Mouse (Mus musculus) C2C12 (cell line): ENCODE measurements around the gene Brd1. TPM values are rescaled to one million over a fixed set of nuclear protein-coding genes. Genes with fewer than 3 reads are reported as not detected.

Experiments used
- H3K27me3 ChIP-seq: one replicate; pipeline ENCODE4 v1.6.1; 2011; ENCODE audit not compliant: control insufficient read depth, insufficient read depth, insufficient read length
- H3K36me3 ChIP-seq: one replicate; pipeline ENCODE4 v1.6.1; 2011; ENCODE audit not compliant: control insufficient read depth, insufficient read depth
- H3K4me3 ChIP-seq: one replicate; pipeline ENCODE4 v1.5.1; 2011; ENCODE audit warnings: mild to moderate bottlenecking, control low read depth; ENCODE audit not compliant: poor library complexity, insufficient read depth, severe bottlenecking
- H3K79me2 ChIP-seq: one replicate; pipeline ENCODE4 v1.6.1; 2011; ENCODE audit not compliant: control insufficient read depth, insufficient read depth
- H3K79me3 ChIP-seq: one replicate; pipeline ENCODE4 v1.6.1; 2011; ENCODE audit warnings: low read depth, control low read depth
- H3ac ChIP-seq: one replicate; pipeline ENCODE3; 2011; ENCODE audit warnings: low read depth; ENCODE audit not compliant: control insufficient read depth, insufficient read length
- CEBPB ChIP-seq: IDR thresholded peaks from one replicate; pipeline ENCODE4 v1.6.1; 2011; ENCODE audit warnings: low read depth, mild to moderate bottlenecking, control low read depth, moderate library complexity
- CTCF ChIP-seq: IDR thresholded peaks from one replicate; pipeline ENCODE4 v1.5.1; 2011; ENCODE audit not compliant: control insufficient read depth, insufficient read depth, insufficient read length
- FOSL1 ChIP-seq: IDR thresholded peaks from one replicate; pipeline ENCODE4 v1.8.0; 2011; ENCODE audit warnings: mild to moderate bottlenecking, low read length; ENCODE audit not compliant: poor library complexity, insufficient read depth, severe bottlenecking
- MAX ChIP-seq: IDR thresholded peaks from one replicate; pipeline ENCODE4 v1.6.1; 2011; ENCODE audit warnings: mild to moderate bottlenecking, control low read depth
- MYOD1 ChIP-seq: IDR thresholded peaks from one replicate; pipeline ENCODE4 v1.6.1; 2011; ENCODE audit warnings: low read depth; ENCODE audit not compliant: control insufficient read depth, insufficient read length
- MYOG ChIP-seq: IDR thresholded peaks from one replicate; pipeline ENCODE4 v1.6.1; 2011; ENCODE audit not compliant: control insufficient read depth, insufficient read length; ENCODE audit errors: extremely low read depth
- USF1 ChIP-seq: IDR thresholded peaks from one replicate; pipeline ENCODE4 v1.6.1; 2011; ENCODE audit warnings: low read depth, mild to moderate bottlenecking, control low read depth, moderate library complexity
- polyA plus RNA-seq: library from polyadenylated mRNA; unstranded; fragments of >200 nt; fragmentation: generic; extraction: Trizol; gene quantifications from one replicate; pipeline ENCODE4 v1.2.1, GENCODE M21; 2012; ENCODE audit warnings: missing spikeins

Gene Brd1
- polyA plus RNA-seq, 1 experiment = 23.8 TPM

DNA sequence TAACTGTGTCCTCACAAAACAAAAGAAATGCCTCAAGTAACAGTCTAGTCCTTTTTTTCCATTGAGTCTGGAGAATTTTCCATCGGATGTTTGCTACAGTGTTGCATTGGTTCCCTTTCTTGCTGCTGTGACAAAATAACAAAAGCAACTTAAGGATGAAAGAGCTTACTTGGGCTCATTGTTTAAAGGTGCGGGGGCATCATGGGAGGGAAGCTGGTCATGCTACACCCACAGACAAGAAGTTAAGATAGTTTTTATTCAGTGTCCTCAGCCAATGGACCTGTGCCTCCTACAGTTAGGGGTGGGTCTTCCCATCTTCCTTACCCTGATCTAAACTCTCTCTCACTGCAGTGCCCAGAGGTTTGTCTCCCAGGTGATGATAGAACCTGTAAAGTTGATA is 4.4 kb upstream of the Brd1 start:
- TF ChIP-seq MYOG = no peak
- no peak for TF ChIP-seq CTCF
- no peak for TF ChIP-seq FOSL1
- Histone ChIP-seq H3K79me2 (peaks cover 5% of the 10 kb centered on the region), H3ac (no peak overlapping the region), H3K36me3 (no peaks in the 10 kb centered on the region), H3K79me3 (no peaks in the 10 kb centered on the region), H3K27me3 (no peaks in the 10 kb centered on the region), H3K4me3 (no peak overlapping the region)

DNA sequence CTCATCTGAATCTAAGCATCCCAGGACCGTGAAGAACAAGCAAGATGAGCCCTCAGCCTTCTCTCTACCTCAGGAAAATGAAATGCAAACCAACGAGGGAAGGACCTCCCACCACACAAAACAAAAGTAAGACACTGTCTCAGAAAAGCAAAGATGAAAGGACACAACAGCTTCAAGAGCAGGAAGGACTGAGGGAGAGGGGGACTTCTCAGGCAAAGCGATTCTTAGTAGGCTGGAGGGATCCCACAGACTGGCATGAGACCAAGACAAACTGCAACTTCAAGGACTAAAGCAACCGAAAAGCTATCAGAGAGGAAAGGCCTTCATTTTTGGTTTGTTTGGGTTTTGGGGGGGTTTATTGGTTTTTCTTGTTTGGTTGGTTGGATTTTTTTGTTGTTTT is 2.1 kb upstream of the Brd1 start:
- no peak overlapping the region for H3K4me3 ChIP-seq
- peaks cover 28% of the 10 kb centered on the region for H3K79me2 ChIP-seq
- no peaks in the 10 kb centered on the region for H3K27me3 ChIP-seq
- no peaks in the 10 kb centered on the region for H3K36me3 ChIP-seq
- TF ChIP-seq USF1 (no peak), FOSL1 (no peak)
- H3K79me3 ChIP-seq = peaks cover 20% of the 10 kb centered on the region
- H3ac ChIP-seq = no peak overlapping the region

DNA sequence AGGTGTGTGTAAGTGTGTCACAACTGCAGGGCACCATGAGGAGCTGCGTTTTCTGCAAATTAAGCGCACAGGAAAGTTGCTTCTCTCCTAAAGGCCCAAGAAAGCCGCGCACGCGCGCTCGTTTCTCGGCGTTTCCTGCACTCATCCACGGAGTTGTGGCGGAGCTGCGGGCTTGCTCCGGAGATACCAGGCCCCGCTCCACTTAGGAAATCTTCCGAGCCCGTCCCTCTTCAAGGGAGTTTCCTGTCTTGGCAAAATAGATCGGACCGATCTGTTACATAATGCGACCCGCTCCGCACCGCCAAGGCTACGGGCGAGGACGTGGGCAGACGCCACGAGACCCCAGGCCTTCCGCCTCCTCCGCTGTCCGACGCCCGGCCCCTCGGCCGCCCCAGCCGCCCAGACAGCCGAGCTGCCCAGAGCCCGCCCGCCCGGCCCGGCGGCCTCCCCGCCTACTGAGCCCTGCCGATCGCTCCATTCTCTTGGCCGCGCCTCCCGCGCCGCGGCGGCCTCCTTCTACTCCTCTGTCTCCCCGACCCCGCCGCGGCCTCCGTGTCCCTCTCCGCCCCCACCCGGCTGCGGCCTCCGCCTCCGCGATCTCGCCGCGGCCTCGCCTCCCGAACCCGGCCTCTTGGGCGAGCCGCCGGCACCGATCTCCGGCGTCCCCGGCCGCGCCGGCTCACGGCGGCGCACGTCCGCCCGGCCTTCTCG is 837 bp downstream of the Brd1 start:
- no peaks in the 10 kb centered on the region for H3K27me3 ChIP-seq
- TF ChIP-seq MYOD1 (no peak), MYOG (no peak), FOSL1 (no peak), MAX (no peak), CEBPB (no peak), USF1 (no peak), CTCF (no peak)
- H3K79me3 ChIP-seq = peaks cover 48% of the 10 kb centered on the region
- H3K36me3 ChIP-seq = peaks cover 25% of the 10 kb centered on the region
- H3K79me2 ChIP-seq = peaks cover 57% of the 10 kb centered on the region
- H3K4me3 ChIP-seq = peak overlapping the region; percentile 82
- H3ac ChIP-seq = peak overlapping the region; percentile 89

DNA sequence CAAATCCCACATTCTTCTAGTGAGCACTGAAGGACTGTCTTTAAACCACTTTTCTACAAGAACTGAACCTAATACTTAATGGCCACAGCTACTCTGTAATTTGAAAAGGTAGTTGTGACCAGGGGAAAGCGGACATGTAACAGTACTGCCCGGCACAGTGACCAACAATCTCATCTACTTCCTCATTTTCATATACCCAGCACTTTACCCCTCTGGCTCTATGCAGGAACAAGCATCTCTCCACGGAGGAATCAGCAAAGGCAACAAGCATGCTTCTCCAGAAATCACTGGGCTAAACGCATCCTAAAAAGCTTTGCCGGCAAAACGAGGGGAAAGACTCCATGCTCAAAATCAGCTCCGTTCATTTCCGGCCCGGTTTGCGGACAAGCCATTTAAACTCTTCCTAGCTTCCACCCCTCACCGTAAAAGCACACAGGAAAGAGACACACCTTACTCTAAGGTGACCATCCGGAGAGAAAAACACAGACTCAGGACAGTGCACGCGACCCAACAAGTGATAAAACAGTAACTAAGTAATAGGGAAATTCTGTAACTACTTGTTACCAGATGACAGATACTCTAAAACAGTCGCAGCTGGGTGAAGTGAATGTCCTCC is 1.5 kb downstream of the Brd1 start:
- no peaks in the 10 kb centered on the region for H3K27me3 ChIP-seq
- TF ChIP-seq CEBPB = no peak
- TF ChIP-seq MYOD1 = no peak
- TF ChIP-seq MYOG = no peak
- TF ChIP-seq FOSL1 = no peak
- H3K79me3 ChIP-seq = peaks cover 52% of the 10 kb centered on the region
- peak overlapping the region; percentile 82 for H3K4me3 ChIP-seq
- peak overlapping the region; percentile 89 for H3ac ChIP-seq
- H3K79me2 ChIP-seq = peaks cover 62% of the 10 kb centered on the region
- H3K36me3 ChIP-seq = peaks cover 29% of the 10 kb centered on the region

DNA sequence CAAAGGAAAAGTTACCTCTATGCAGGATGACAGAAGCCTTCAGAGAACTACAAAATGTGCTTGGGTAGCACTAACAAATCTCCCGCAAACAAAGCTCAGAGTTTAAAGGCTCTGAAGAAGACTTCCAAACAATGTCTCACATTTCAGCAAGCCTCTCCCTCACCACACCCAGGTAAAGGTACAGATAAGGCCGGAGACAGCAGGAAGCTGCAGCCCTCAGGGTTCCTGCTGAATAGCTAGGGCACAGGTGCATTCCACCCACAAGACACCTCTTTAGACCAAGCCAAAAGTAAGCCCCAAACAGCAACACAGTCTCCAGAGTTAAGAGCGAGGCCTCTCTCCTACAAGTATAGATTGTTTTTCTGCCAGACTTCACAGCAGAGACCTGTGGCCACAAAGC is 3.3 kb downstream of the Brd1 start:
- TF ChIP-seq USF1 = no peak
- no peak for TF ChIP-seq MYOG
- no peak for TF ChIP-seq CEBPB
- TF ChIP-seq FOSL1 = no peak
- no peak for TF ChIP-seq CTCF
- no peak for TF ChIP-seq MAX
- TF ChIP-seq MYOD1 = no peak
- Histone ChIP-seq H3K79me2 (peaks cover 78% of the 10 kb centered on the region), H3K27me3 (no peaks in the 10 kb centered on the region), H3K36me3 (peaks cover 42% of the 10 kb centered on the region), H3K79me3 (peaks cover 65% of the 10 kb centered on the region), H3ac (no peak overlapping the region), H3K4me3 (no peak overlapping the region)

DNA sequence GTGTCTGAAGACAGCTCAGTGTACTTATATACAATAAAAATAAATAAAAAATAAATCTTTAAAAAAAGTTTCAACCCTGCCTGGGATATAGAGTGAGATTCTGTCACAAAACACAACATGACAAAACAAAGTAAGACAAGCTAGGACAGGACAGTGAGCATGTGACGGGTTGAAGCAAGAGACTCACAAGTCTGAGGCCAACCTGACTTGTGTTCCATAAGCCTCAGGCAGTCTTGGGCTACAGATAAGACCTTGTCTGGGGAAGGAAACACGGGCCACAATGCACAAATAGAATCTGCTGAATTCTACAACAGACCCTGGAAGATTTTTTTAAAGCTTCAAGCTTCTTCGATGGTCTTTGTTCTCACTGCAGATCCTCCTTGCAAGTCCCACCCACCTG is 6.8 kb downstream of the Brd1 start:
- Histone ChIP-seq H3K4me3 (no peak overlapping the region), H3K79me2 (peaks cover 96% of the 10 kb centered on the region), H3K27me3 (no peaks in the 10 kb centered on the region), H3K36me3 (peaks cover 76% of the 10 kb centered on the region), H3ac (no peak overlapping the region), H3K79me3 (peaks cover 89% of the 10 kb centered on the region)
- TF ChIP-seq MAX (no peak), FOSL1 (no peak), MYOD1 (no peak), CTCF (no peak), MYOG (no peak), CEBPB (no peak), USF1 (no peak)
